Mouse (Mus musculus): ENCODE measurements around the gene Kcnh4.

- TF ChIP-seq CTCF (IDR thresholded peaks at IDR 0.05; ENCODE audit: borderline replicate concordance, insufficient read depth, low read depth, low read length) (no peak), POLR2A (IDR thresholded peaks at IDR 0.05; ENCODE audit: borderline replicate concordance, insufficient read depth, low read length) (peak; percentile 86)
Measured at GRCm38 (mm10) chr11:100738066-100738604, 21.6 kb downstream of the Kcnh4 start, which contains the start of gene Rab5c.
